Mouse (Mus musculus): ENCODE measurements around the gene Nepro. TPM values are rescaled to one million over a fixed set of nuclear protein-coding genes. Genes with fewer than 3 reads are reported as not detected.

Gene Nepro
- 6.9 TPM for polyA plus RNA-seq (2017; shearing (Covaris generic))

DNA sequence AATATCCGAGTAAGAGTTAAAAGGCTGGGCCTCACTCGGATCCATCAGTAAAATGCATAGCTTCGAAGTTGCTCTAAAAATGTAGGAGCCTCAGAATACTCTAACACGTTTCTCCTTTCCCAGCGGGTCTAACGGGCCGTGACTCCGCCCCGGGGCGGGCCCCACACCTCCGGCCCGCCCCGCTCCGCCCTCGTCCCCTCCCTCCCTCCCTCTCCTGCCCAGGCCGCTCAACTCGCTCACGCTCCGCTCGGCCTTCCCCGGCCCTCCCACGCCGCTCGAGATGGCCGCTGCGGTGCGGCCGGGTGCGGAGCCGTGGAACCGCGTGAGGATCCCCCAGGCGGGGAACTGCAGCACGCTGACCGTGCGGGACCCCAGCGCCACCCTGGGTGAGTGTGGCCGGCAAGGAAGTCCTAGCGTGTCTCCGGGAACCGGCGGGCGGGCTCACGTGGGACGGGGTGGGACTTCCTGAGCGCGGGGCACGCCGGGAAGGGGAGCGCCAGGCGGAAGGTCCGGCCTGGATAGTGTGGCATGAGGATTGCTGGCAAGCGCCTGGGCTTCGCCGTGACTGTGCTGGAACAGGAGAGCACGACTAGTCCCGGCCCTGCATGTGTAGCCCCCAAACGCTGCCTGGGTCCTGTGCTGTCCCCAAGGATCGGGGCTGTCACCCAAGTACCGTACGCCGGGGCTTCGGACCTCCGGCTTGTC is at the start of gene Nepro:
Nepro (plus strand) TSS at position 219 of the 705 bp plus-strand sequence.

DNA sequence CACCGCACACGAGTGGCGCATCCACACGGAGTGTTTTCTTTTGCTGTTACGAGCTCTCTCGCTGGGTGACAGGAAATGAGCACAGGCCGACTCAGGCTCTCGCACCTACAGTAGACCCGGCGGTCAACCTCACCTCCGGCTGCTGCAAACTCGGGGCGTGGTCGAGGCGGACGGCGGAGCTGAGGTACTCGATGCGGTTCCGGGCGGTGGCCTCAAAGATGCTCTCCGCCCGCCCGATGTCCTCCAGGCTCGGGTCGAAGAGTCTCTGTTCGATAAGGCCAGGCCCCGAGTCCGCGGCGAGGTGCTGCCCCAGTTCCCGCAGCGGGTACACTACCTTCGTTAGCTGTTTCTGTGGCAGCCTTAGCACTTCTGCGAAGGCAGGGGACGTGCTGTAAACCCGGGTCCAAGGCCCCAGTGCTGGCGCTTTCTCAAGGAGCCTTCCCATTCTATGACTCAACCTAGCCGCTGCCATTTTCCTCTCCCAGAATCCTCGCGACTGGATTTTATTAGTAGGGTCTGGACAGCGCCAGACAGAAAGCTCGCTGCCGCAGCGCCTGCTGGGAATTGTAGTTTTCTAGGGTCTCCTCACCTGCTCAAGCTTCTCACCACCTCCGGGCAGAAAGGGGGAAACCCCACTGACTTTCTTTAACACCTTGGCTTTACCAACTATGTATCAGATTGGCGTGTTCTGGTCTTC is 21.9 kb downstream of the Nepro start, which contains the start of gene Gtpbp8:
Gtpbp8 (minus strand) TSS at position 498 of the 697 bp plus-strand sequence.

GRCm38 (mm10) chr16:44765555-44766319 is 41.6 kb downstream of the Nepro start, which contains the start of gene Cd200r1:
Gene Cd200r1 (plus strand): TSS chr16:44765736.

Other genes with a start within 250 kb of the Nepro start
- gene Boc, start 165.4 kb upstream of the Nepro start, polyA plus RNA-seq (2017; shearing (Covaris generic)): 0.11 TPM
- 17.6 TPM for gene Gtpbp8, start 22.1 kb downstream of the Nepro start, polyA plus RNA-seq (2017; shearing (Covaris generic))
- gene Cd200r1, start 41.4 kb downstream of the Nepro start, polyA plus RNA-seq (2017; shearing (Covaris generic)): 21.7 TPM
- gene Cd200r4, start 87.4 kb downstream of the Nepro start, polyA plus RNA-seq (2017; shearing (Covaris generic)): 9.1 TPM
- not detected for gene Cd200r2, start 142.8 kb downstream of the Nepro start, polyA plus RNA-seq (2017; shearing (Covaris generic))
- gene Cd200r3, start 219.4 kb downstream of the Nepro start, polyA plus RNA-seq (2017; shearing (Covaris generic)): not detected